Mouse (Mus musculus) embryonic stem cell, embryonic (primary cell): Measurements from ENCODE around the gene Ubac2.

Source experiments
- CTCF ChIA-PET, 4 experiments: fragments of 300-600 bp in 2 of 4; fragments of 350-600 bp in 2 of 4; sonication (Branson Sonifier 250); formaldehyde crosslinking; loops; one replicate each; lab custom pipeline; 2022; ENCODE audit warnings: inconsistent platforms in 2 of 4; lab: Charles Lee
- POLR2A ChIA-PET, 4 experiments: fragments of 300-600 bp in 2 of 4; fragments of 350-600 bp in 2 of 4; sonication (Branson Sonifier 250); formaldehyde crosslinking; loops; one replicate each; lab custom pipeline; 2022; ENCODE audit warnings: antibody characterized with exemption in 4 of 4, inconsistent platforms in 1 of 4; lab: Charles Lee

Ubac2 gene

DNA sequence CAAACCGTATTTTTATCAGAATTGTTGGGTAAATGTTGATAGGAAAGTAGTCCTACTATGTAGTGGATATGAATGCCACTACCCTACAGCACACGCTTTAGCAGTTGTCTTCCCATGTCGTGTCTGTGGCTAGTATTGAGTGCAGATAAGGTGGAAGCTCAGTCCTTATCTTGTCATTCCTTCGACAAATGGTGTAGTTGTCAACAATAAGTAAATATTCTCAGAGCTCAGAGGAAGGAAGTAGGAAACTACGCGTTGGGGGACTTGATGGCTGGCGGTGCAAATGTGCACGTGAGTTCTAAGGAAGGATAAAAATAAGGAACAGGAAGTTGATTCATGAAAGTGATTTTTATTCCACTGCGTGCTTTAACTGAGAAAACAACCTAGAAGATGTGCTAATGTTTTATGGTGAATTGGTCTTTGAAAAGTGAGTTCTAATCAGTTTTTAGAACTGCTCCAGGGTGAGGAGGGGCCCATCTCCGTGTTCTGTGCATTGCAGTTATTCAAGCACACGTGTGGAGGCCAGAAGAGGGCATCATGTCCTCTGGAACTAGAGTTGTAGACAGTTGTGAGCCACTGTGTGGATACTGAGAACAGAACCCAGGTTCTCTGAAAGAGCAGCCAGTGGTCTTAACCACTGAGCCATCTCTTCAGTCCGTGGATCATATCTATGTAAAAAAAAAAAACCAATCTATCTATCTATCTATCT lies 51.0 kb downstream of the Ubac2 start:
- CTCF ChIA-PET = interaction anchor here (0.5 to 2.7 kb wide), 8 partner anchors 22 to 369 kb away, joined by 3 to 13 read pairs (median 6); no protein-coding TSS in a partner anchor
- POLR2A ChIA-PET = interaction anchor here in 2 of 4 experiments (1.0 to 3.2 kb wide), 8 partner anchors 9 to 177 kb away, joined by 3 to 23 read pairs (median 8); partner anchors contain the start of genes Dock9 (in 1 of the 2) and Tm9sf2 (in 1 of the 2)

DNA sequence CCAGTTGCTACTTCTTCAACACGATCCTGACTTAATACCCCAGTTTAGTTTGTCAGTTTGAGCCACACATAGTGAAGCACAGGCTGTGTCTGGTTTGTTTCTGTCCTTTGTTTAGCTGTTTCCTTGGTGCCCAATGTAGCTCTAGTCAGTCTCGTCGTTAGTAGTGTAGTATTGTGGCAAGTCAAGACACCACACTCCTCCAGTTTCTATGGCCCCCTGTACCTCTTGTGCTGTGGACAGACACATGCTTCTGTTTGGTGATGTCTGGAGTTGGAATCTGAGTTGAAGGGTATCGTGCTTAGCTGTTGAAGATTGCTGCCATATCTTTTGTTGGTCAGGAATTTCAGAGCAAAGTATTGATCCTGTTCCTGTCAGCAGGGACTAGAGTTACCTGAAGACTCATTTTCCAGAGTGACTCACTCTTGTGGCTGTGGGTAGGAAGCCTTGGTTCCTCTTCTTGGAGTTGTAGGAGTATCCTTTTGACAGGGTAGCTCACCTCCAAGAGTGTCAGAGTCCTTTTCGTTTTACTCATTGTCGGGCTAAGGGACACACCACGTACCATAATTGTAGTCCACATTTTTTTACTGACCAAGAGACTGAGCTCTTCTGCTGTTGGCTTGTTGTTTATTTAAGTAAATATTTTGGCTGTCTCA lies 52.4 kb downstream of the Ubac2 start:
- ChIA-PET POLR2A (interaction anchor here in 3 of 4 experiments (0.7 to 2.9 kb wide), 40 partner anchors 9 to 535 kb away, joined by 3 to 26 read pairs (median 4); partner anchors contain the start of genes Ubac2 (in 2 of the 3), Zic5 (in 2 of the 3), Clybl (in 1 of the 3) and Timm8a2 (in 1 of the 3)), CTCF (interaction anchor here in 2 of 4 experiments (0.6 to 2.0 kb wide), 6 partner anchors 11 to 346 kb away, joined by 3 to 9 read pairs (median 4); partner anchors contain the start of gene Ubac2 (in 1 of the 2))

DNA sequence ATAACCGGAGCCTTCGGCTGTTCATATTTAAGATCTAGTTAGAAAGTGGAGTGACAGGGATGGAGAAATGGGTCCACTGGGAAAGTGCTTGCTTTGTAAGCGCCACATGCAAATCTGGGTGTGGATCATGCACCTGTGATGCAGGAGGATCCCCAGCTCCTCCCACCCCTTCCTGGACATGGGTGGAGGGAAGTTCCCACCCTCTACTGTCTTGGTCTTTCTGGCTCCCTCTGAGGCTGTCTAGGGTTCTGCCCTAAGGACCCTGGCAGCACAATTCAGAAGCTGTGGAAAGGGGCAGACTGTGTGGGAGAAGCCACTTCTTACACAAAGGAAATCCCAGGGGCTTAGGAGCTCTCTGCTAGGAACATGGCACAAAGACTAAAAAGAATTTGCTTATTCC lies 53.2 kb downstream of the Ubac2 start:
- ChIA-PET CTCF (interaction anchor here in 2 of 4 experiments (1.4 to 2.0 kb wide), 4 partner anchors 12 to 130 kb away, joined by 3 to 9 read pairs (median 4); partner anchors contain the start of gene Ubac2 (in 1 of the 2)), POLR2A (interaction anchor here in 3 of 4 experiments (0.7 to 2.9 kb wide), 35 partner anchors 9 to 534 kb away, joined by 3 to 26 read pairs (median 4); partner anchors contain the start of genes Ubac2 (in 2 of the 3), Clybl (in 1 of the 3), Timm8a2 (in 1 of the 3) and Zic5 (in 1 of the 3))

DNA sequence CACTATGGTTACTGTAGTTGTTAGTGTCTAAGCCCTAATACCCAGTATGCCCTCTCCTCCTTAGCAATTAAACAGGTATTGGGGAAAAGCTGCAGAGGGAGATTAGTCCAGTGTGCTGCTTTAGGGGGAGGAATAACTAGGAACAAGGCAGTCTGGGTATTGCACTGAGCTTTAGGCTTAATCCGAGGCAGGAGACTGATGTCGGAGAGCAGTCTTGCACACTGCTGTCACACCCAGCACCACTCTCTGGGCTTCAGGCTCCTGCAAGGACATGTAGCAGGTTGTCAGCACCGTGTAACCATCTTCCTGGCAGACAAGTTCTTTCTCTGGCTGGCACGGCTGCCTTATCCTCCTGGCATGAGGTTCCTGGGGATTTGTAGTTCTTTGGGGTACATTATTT lies 53.8 kb downstream of the Ubac2 start:
- POLR2A ChIA-PET = interaction anchor here in 2 of 4 experiments (1.1 to 2.9 kb wide), 18 partner anchors 8 to 201 kb away, joined by 3 to 26 read pairs (median 6); partner anchors contain the start of gene Ubac2 (in 2 of the 2)
- CTCF ChIA-PET = interaction anchor here in 3 of 4 experiments (0.6 to 2.0 kb wide), 5 partner anchors 13 to 1085 kb away, joined by 3 to 9 read pairs (median 5); partner anchors contain the start of gene Ubac2 (in 1 of the 3)

DNA sequence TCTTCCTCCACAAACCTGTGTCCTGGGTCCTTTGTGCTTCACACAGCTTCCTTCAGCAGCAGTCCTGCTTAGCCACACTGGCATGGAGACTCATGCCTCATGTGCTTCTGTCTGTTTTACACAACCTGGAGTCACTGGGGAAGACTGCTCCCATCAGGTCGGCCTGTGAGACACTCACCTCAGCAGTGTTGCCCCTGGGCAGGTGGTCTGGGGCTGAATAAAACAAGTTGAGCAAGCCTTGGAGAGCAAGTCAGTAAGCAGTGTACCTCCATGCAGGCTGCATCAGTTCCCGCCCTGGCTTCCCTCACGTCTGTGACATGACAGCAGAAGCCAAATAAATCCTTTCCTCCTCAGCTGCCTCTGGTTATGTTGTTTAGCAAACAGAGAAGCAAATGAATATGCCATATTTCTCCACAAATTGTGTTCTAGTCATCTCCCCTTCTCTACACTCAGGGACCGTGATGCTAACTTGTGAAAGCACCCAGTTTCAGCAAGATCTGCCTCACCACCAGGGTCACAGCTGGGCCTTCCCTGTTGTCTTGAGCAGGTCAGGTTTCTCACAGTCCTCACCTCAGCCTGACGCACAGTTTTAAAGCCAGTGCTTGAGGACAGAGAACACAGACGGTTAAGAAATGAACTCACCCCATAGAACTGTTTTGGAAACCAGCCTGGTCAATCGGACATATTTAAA lies 55.6 kb downstream of the Ubac2 start:
- POLR2A ChIA-PET = interaction anchor here in 2 of 4 experiments (1.0 to 1.5 kb wide), 5 partner anchors 7 to 174 kb away, joined by 3 to 6 read pairs (median 4); no protein-coding TSS in a partner anchor
- CTCF ChIA-PET = interaction anchor here in 1 of 4 experiments (0.6 kb wide), 1 partner anchor 27 kb away, joined by 3 read pairs; no protein-coding TSS in a partner anchor

DNA sequence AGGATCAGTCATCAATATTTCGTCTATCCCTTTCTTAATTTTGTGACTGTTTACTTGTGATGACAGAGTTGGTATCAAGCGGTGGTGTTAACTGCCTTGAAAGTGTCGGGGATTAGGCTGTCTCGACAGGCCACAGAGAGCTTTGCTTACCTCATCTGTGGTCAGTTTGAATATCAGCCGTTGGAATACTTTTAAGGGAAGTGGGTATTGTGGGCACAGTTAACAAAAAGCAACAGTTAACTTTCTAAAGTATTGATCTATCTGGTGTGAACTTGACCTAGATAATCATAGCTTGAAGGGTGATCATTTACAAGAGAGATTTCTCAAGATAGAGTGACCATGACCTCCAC lies 56.2 kb downstream of the Ubac2 start:
- ChIA-PET POLR2A (interaction anchor here in 1 of 4 experiments (1.0 to 1.5 kb wide), 2 partner anchors 8 to 171 kb away, joined by 3 to 5 read pairs; no protein-coding TSS in a partner anchor), CTCF (no interaction called here)

DNA sequence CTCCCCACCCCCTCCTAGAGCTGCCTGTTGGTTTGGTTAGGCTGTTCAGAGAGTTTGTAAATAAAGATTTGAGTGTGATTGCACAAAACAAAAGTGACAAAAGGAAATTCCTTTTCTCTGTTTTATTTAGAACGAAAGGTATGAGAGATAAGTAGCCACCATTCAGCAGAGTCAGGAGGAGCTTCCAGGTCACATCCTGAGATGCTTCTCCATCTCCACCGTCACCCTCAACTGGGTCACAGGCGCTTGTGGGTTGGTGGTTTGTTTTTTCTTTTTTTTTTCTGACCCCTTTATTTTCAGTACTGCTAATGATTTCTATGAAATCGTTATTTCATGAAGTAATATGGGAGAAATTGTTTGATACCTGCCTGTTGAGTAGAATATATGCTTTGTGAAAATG lies 57.9 kb downstream of the Ubac2 start:
- ChIA-PET CTCF (no interaction called here), POLR2A (interaction anchor here in 1 of 4 experiments (1.0 to 5.3 kb wide), 2 partner anchors 9 kb away, joined by 3 to 23 read pairs; no protein-coding TSS in a partner anchor)

DNA sequence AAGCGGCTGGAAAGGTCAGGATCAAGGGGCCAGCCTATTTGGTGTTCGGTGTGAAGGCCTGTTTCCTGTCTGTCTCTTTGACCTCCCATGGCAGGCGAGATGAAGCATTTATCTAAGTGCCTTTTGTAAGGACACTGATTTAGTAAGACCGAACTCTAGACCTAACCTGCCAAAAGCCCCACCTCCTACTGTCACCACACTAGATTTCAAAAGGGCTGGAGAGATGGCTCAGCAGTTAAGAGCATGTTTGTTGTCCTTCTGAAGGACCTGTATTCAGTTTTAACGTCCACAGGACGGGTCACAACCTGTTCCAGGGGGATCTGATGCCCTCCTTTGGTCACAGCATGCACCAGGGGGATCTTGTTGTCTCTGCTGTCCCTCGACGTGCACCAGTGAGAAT lies 58.4 kb downstream of the Ubac2 start:
- POLR2A ChIA-PET = interaction anchor here in 2 of 4 experiments (1.0 to 5.3 kb wide), 3 partner anchors 9 kb away, joined by 3 to 23 read pairs (median 9); no protein-coding TSS in a partner anchor
- CTCF ChIA-PET = interaction anchor here in 2 of 4 experiments (0.7 to 1.1 kb wide), 2 partner anchors 9 to 122 kb away, joined by 4 to 5 read pairs; no protein-coding TSS in a partner anchor

DNA sequence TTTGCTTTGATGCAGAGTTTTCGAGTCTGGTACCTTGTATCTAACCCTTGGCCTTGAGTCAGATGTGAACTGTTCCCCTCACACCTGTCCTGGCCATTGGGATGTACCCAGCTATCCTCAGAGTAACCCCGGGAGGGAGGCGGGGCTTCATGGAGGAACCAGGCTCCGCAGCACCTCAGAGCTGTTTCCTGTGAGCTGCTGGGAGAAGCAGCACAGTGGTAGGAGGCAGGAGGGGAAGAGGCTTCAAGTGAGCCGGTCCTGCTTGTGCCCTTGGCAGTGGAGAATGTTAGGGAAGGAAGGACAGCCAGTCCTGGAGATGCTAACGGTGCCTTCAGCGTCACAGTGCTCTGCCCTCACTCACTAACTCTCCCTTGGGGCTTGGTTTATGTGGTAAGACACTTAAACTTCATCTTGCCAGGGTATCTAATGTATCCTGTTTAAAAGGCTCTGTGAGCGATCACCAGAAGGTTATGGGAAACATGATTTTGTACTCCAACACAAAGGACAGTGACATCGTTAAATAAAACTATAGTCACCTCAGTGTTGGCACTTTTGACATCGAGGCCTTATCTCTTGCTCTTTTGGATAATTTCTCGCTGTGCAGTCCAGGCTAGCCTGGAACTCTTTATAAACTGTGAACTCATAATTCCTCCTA lies 59.3 kb downstream of the Ubac2 start:
- POLR2A ChIA-PET = interaction anchor here in 2 of 4 experiments (1.0 to 5.3 kb wide), 4 partner anchors 8 to 139 kb away, joined by 3 to 23 read pairs (median 6); no protein-coding TSS in a partner anchor
- CTCF ChIA-PET = interaction anchor here in 2 of 4 experiments (0.6 to 1.1 kb wide), 3 partner anchors 9 to 121 kb away, joined by 4 to 5 read pairs (median 5); no protein-coding TSS in a partner anchor

DNA sequence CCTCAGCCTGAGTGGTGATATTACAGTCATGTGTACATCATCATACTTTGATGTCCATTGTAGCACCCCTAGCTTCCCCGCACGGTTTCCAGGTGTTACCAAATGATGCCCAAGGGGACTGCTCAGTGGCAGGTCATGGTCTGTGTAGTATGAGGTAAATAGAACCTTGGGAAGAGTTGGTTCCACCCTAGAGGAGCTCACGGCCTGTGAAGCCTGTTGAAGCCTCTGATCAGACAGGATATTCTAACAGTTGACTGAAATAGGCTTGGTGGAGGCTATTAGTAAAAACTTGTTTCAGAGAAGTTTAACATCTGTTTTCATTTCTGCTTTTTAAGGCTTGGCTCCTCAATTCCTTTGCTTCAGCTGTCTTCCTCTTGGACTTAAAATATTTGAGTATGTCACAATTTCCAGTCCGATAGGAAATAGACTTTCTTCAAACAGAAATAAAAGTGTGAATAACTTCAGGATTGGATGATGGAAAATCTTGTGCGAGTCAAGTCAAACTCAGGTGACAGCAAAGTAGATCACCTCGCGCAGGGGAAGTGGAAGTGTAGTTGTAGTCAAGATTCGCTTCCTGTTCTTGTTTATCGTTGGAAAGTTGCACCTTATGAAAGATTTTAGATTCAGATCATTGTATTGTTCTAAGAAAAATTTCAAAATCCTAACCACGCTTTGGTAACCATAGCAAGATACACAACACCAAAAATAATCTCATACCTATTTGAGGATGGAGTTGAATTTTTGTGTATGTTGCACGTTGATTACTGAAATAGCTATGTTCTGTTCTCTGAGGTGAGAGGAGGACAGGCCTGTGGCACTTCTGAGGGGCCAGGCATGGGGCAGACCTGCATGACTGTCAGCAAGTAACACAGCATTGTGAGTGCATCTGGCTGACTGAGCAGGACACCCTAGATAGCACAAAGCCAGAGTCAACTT lies 60.1 kb downstream of the Ubac2 start:
- ChIA-PET CTCF (no interaction called here), POLR2A (interaction anchor here in 2 of 4 experiments (0.6 to 5.3 kb wide), 6 partner anchors 8 to 140 kb away, joined by 3 to 23 read pairs (median 6); no protein-coding TSS in a partner anchor)

DNA sequence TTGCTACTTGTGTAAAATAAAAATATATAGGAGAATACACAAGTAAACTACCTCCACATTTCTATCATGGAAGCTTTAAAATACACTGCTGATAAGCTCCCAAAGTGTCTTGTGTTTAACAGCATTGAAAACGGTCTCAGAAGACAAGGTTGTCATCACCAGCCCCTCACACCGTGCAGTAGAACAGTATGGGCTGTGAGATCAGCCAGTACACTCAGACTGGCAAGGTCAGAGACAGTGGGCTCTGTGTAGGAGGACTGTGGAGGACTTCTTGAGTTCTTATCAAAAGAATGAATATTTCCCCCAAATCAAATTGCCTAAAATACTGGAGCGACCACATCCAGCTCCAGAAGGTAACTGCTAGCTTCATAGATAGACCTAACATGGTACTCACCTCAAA lies 61.2 kb downstream of the Ubac2 start:
- ChIA-PET CTCF (no interaction called here), POLR2A (interaction anchor here in 1 of 4 experiments (1.2 to 5.3 kb wide), 4 partner anchors 9 to 125 kb away, joined by 3 to 23 read pairs (median 8); no protein-coding TSS in a partner anchor)

DNA sequence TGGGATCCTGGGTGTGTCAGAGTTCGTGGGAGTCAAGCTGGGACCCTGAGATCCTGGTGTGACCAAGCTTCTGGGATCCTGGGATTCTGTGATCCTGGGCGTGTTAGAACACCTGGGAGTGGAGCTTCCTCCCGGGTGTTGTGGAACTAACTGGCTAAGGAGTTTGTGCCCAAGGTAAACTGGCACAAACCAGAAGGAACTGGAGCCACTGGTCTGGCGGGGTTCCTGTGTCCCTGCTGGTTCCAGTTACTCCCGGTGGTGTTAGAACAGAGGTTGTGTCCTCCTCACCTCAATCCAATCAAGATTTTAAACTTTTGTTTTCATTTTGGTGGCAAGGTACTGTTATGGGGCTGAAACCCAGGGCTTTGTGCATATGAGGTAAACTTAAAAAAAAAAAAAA lies 67.7 kb downstream of the Ubac2 start:
- ChIA-PET POLR2A (interaction anchor here in 3 of 4 experiments (0.7 to 6.1 kb wide), 27 partner anchors 9 to 1039 kb away, joined by 3 to 31 read pairs (median 4); partner anchors contain the start of genes Ubac2 (in 2 of the 3) and Timm8a2 (in 1 of the 3)), CTCF (interaction anchor here (0.7 to 1.8 kb wide), 4 partner anchors 18 to 1059 kb away, joined by 5 to 7 read pairs (median 6); partner anchors contain the start of gene Ubac2 (in 1 of the 4))

DNA sequence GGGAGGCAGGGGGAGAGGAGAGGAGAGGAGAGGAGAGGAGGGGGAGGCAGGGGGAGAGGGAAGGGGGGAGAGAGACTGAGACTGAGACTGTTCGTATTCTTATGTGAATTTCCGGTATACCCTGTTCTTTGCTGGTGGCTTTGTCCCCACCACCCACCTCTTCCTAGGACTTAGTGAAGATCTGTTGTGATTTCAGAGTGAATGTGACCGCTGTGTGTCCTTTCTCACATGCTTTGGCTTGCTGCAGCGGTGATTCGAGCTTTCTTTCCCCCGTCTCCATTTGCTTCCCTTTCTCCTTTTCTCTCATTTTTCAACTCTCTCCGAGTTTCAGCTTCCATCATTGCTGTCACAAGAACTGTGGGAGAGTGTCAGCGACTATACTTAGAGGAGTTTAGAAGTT lies 68.3 kb downstream of the Ubac2 start:
- ChIA-PET CTCF (interaction anchor here in 2 of 4 experiments (1.0 to 1.8 kb wide), 2 partner anchors 18 kb away, joined by 5 to 6 read pairs; no protein-coding TSS in a partner anchor), POLR2A (interaction anchor here in 3 of 4 experiments (0.6 to 6.1 kb wide), 13 partner anchors 13 to 275 kb away, joined by 3 to 31 read pairs (median 7); partner anchors contain the start of gene Timm8a2 (in 1 of the 3))

DNA sequence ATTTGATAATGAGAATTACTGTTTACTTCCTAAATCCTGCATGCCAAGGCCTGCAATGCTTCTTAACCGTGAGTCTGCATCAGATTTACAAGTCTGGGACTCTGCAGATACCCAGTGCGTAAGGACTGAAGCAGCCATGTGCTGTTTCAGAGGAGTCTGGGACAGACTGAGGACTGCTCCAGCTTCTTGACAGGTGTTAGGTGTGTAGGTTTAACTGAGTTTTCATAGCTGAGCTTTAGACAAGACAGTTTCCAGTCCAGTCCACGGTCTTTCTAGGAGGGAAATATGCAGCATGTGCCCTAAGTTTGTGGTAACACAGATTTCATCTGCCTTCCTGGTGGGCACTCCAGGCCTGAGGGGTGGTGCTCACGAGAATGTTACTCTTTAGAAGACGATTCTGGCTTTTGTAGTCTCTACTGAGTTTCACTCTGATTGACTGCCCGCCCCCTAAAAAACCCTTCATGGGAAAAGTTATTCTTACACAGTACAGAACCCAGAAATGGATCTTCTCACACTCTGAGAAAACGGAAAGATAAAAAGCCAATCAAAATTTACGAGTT lies 68.9 kb downstream of the Ubac2 start:
- POLR2A ChIA-PET = interaction anchor here in 3 of 4 experiments (0.6 to 6.1 kb wide), 10 partner anchors 12 to 275 kb away, joined by 3 to 31 read pairs (median 10); partner anchors contain the start of gene Timm8a2 (in 1 of the 3)
- CTCF ChIA-PET = no interaction called here

DNA sequence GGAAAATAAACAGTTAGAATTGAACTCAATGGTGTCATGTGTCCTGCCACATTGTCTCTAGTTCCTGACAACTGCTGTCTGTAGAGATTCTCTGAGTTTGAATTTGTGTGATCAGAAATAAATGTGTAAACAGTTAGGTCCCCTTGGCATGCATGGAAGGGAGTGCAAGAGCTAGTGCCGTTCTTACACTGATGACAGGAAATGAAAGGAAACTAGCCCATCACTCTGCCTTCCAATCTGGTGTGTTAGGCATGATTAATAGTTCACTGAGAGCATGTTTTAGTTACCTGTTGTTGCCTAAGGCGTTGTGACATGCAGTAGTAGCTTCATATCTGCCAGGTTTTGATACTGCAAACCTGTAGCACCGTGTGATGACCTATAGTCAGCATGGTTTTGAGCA lies 69.5 kb downstream of the Ubac2 start:
- POLR2A ChIA-PET = interaction anchor here in 1 of 4 experiments (1.5 to 6.1 kb wide), 4 partner anchors 12 to 51 kb away, joined by 3 to 31 read pairs (median 26); no protein-coding TSS in a partner anchor

More for the DNA sequence above, 69.5 kb downstream of the Ubac2 start:
- CTCF ChIA-PET = no interaction called here
